Mouse (Mus musculus): ENCODE results near the gene Pde6d. TPM values are rescaled to one million over a fixed set of nuclear protein-coding genes. Genes with fewer than 3 reads are reported as not detected.
"Not testable (repeated sequence)": the region's sequence is repeated elsewhere in the genome, so short reads cannot be mapped to it uniquely, and the experiment has no call there.

Pde6d gene
- total RNA-seq, 2 experiments from 2014 or later, result 22.8 to 25.1 TPM

DNA sequence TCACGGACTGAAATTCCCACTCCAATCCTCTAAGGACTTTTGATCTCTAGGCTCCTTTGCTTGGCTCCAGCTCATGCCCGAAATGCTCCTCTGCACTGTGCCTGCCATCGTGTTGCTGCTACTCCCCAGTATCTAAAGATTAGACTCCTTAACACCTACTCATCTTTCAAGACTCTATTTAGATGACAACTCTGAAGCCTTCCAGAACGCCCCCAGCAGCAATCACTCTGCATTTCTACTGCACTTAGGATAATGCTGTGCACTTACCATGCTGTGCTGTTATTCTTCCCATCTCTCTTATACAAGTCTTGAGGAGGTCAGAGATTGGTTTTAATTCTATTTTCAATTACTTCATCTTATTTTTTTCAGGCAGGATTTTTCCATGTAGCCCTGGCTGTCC, 10.5 kb downstream of the Pde6d start:
- no peak for DNase-seq
- intact Hi-C loops (cut with DNase I), result no loop called here

- intact Hi-C loops (cut with DNase I), result no loop called here
- no peak for DNase-seq
These were observed 11.0 kb downstream of the Pde6d start for GRCm38 (mm10) chr1:86571381-86571780.

GRCm38 (mm10) chr1:86569292-86569860, 13.1 kb downstream of the Pde6d start:
- DNase-seq, result no peak
- intact Hi-C loops (cut with DNase I), result no loop called here

DNA sequence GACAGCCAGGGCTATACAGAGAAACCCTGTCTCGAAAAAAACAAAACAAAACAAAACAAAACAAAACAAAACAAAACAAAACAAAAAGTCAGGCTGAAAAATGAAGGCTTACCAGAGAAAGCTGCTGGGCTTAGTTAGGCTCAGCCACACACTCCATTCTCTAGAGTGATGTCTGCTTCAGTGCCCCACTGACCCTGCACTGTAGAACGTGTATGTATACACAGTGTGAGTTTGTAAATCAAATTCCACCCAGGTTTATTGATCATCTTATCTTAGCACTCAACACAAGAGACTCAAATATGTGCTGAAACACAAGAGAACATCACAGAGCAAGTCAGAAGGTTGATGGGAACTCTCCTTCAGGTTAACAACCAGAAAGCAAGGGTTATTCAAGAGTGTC, 14.0 kb downstream of the Pde6d start:
- intact Hi-C loops (cut with DNase I), result no loop called here
- DNase-seq, result no peak

GRCm38 (mm10) chr1:86562663-86563062, 19.8 kb downstream of the Pde6d start:
- intact Hi-C loops (cut with DNase I), result no loop called here
- no peak for DNase-seq

DNA sequence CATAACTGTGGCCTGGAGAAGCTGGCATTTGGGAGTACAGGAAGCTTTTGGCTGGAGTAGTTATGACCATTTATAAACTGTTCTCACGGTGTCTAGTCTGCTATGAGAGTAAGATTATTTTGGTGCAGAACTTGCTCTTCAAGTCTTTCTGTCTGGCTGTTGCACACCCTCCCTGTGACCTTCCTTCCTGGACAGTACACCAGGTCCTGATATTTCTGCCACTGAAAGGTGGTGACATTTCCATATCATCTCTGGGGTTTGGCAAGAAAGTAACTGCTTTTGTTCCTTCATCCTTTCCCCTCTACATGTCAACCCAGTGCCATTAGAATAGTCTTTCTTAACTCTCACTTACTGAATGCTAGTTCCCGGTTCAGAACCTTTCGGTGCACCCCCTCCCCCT, 23.2 kb downstream of the Pde6d start:
- DNase-seq, result no peak
- intact Hi-C loops (cut with DNase I), result no loop called here

DNA sequence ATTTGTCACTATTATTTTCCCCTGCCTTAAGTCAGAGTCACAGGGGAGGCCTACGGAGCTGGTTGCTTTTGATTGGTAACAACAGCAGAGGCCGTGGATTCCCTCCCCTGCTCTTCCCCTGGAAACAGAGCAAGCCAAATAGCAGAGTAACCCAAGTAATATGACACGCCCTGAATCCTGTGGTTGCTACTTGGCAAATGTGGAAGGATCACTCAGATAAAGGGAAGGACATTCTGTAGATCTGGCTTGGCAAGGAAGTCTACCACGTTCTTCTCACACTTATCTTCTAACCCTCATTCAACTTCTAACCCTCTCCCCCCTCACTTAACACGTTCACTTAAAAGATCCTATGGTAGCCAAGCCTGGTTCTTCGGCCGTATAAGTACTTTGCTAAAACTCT, 24.6 kb downstream of the Pde6d start:
- no peak for DNase-seq
- intact Hi-C loops (cut with DNase I), result no loop called here

GRCm38 (mm10) chr1:86555665-86556064, 26.8 kb downstream of the Pde6d start:
- intact Hi-C loops (cut with DNase I), result no loop called here
- DNase-seq, result no peak

GRCm38 (mm10) chr1:86551877-86552276, 30.6 kb downstream of the Pde6d start:
- intact Hi-C loops (cut with DNase I), result no loop called here
- DNase-seq, result no peak

DNA sequence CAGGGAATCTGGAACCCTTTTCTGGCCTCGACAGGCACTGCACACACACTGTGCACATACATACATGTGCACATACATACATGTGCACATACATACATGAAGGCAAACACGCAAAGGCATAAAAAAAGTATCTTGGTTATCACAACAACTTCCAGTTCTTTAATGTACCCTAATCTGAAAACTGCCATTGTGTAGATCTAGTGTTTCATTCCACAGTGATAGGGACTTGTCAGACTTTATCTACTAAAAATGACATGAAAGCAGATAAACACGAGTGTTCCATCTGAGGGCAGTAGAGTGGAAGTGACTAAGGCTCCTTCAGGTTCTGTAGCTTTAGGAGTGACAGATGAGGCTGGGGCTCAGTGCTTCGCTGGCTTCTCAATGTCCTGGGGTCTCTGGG, 31.1 kb downstream of the Pde6d start:
- intact Hi-C loops (cut with DNase I), result no loop called here
- no peak for DNase-seq

DNA sequence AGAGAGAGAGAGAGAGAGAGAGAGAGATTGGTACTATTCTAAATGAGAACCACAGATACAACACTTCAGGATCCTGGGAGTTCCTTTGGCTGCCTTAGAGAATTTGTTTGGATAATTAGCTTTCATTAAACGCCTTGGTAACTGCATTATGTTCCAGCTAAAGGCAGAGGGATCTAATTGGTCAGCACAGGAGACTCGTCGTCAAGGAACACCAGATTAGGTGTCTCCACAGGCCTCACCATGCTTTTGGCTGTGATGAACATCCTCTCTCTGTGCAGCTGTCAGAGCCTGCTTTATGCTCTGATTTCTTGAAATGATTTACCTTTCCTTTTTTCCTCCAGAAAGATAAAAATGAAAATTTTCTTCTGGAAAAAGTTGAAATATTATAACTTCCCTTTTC, 35.6 kb downstream of the Pde6d start:
- no peak for DNase-seq
- intact Hi-C loops (cut with DNase I), result no loop called here

- intact Hi-C loops (cut with DNase I), result no loop called here
These were observed 39.8 kb downstream of the Pde6d start for GRCm38 (mm10) chr1:86542584-86542983.

GRCm38 (mm10) chr1:86539583-86539982, 42.8 kb downstream of the Pde6d start:
- not testable (repeated sequence) for DNase-seq
- intact Hi-C loops (cut with DNase I), result loop anchor here (5.0 kb wide), 1 partner anchor 167 kb away; no protein-coding TSS in a partner anchor

More at GRCm38 (mm10) chr1:86542584-86542983, 39.8 kb downstream of the Pde6d start:
- DNase-seq, result no peak

GRCm38 (mm10) chr1:86538383-86538782, 44.0 kb downstream of the Pde6d start:
- intact Hi-C loops (cut with DNase I), result loop anchor here (5.0 kb wide), 1 partner anchor 166 kb away; no protein-coding TSS in a partner anchor
- no peak for DNase-seq

DNA sequence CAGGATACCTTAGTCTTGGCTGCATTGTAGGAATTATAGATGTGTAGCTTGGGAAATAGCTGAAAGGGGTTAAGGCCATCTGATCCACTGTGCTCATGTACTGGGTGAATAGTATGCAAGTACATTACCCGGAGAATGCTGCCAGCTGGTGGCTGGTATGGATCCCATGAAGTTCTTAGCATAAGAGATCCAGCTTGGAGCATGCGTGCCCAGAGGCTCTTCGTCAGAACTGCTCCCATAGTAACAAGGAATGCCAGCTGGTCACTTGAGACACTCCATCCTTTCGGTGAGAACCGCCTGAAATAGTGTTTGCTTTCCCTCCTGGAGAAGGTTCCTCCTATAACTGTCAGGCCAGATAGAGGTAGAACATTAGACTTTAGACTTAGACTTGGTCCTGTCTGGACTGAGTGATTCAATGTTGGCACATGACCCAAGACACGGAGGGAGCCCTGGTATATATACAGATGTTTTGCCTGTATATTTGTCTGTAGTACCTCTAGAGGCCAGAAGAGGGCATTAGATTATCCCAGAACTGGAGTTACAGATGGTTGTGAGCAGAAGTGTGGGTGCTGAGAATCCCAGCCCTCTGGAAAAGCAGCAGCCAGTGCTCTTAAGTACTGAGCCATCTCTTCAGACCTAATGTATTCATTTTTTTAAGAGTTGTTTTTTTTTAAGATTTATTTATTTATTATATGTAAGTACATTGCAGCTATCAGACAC, 48.9 kb downstream of the Pde6d start:
- DNase-seq, result no peak
- intact Hi-C loops (cut with DNase I), result loop anchor here (2.0 kb wide), 1 partner anchor 31 kb away; no protein-coding TSS in a partner anchor

DNA sequence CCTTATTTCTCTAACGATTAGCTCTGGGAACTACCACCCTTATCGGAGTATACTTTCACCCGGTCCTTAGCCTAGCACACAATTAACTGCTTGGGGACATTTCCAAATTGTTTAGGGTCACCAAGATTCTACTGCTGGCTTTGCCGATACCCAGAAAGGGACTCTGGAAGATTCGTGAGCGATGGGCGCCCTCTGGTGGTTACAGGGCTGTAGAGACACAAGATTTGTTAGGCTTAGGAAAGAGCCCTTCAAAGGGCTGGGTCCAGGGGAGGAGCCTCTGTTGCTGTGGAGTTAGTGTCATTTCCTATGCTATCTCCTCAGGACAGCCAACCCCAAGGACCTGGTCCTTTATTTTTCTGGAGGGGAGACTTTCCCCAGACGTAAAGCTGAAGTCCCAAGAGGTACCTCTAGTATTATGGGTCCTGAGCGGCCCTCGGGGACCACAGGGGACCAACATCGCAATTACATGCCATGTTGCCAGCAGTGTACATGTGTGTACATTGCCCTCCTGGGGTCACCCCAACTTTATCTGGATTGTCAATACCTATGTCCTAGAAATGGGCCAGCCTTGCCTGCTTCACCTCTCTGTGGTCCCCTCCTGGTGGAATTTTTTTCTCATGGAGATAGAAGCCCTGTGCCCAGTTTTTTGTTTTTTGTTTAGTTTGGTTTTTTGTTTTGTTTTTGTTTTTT, 49.9 kb downstream of the Pde6d start:
- peak; percentile 87 to 93 for DNase-seq
- intact Hi-C loops (cut with DNase I), result loop anchor here (1.0 to 2.0 kb wide), 2 partner anchors 30 to 92 kb away; no protein-coding TSS in a partner anchor

DNA sequence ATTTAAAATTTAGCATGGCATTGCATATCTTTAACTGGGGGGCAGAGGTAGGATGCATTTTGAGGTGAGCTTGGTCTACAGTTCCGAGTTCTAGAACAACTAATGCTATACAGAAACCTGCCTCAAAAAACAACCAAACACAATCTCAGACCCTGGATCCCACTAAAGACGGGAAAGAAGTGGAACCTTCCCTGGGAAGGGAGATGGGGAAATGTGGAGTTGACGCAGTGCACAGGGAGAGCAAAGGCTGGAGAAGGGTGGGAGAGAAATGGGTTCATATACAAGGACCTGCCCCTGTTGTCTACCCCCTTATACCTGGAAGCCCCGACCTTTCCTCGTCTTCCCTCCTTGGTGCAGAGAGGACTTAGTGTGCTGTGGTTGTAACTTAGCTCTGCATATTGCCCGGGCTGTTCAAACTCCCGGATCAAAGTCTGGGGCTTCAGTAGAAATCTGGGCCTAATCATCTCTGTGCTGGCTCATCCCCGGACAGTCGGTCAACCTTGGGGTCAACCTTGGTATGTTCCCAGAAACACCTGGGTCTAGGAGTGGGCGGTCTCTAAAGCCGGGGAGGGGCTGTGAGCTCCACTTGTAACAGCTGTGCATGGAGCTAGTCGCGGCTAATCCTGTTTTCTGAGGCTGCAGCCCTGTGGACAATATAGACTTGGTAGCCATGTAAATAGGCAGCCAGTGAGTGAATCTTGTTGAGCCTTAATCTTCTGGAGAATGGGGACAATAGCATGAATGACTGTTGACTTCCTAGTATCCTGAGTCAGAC, 50.7 kb downstream of the Pde6d start:
- intact Hi-C loops (cut with DNase I), result loop anchor here (1.0 to 2.0 kb wide), 2 partner anchors 29 to 91 kb away; no protein-coding TSS in a partner anchor

GRCm38 (mm10) chr1:86530871-86531546, 51.4 kb downstream of the Pde6d start:
- DNase-seq, result no peak
- intact Hi-C loops (cut with DNase I), result no loop called here

More for the DNA sequence above, 50.7 kb downstream of the Pde6d start:
- DNase-seq, result no peak

- no peak for DNase-seq
- intact Hi-C loops (cut with DNase I), result no loop called here
These were observed 52.8 kb downstream of the Pde6d start for GRCm38 (mm10) chr1:86529590-86529989.

GRCm38 (mm10) chr1:86528571-86529180, 53.8 kb downstream of the Pde6d start:
- DNase-seq, result peak in 1 of 2 experiments; percentile 11
- intact Hi-C loops (cut with DNase I), result no loop called here
